ENCODE assay signal across 8 mouse cellular contexts in genomic region chr13:113865806-113866205, GRCm38 (mm10).
A peak's percentile ranks its signal among the peaks of the same experiment; 100 is the strongest.
DNase-seq lines count a peak whose midpoint lies in the region; ATAC-seq and TF ChIP-seq lines count a peak whose summit lies in the region.

No protein-coding gene starts in this region.

- H3K4me1 ChIP-seq in G1E (ENCODE audit: insufficient read depth, low read depth, low read length): peaks cover 27% of the 10 kb centered on the region

- peak; percentile 61 for DNase-seq in kidney, adult 18-20 months
- no peak for DNase-seq in kidney, adult 11 months
- DNase-seq in G1E (ENCODE audit: low spot score): peak; percentile 11
- peak; percentile 75 to 79 for DNase-seq in cerebellum, postnatal 10 days
- DNase-seq in heart, adult 8-10 months (ENCODE audit: low spot score): peak; percentile 40
- DNase-seq in left cerebral cortex, adult 2 months (ENCODE audit: extremely low spot score in 1 of 2, low spot score in 2 of 2): peak; percentile 51 to 59
- peak; percentile 67 for DNase-seq in mesoderm, embryonic 11.5 days (ENCODE audit: low read depth, low spot score)
- DNase-seq in thymus, postnatal 0 days (ENCODE audit: low spot score): peak; percentile 66

- H3K4me3 ChIP-seq in G1E (ENCODE audit: low read depth, low read length): no peak overlapping the region
- no peak overlapping the region for H3K4me3 ChIP-seq in left cerebral cortex, adult 2 months

- H3K27me3 ChIP-seq in G1E (ENCODE audit: insufficient read depth, low read length): no peaks in the 10 kb centered on the region

- no peaks in the 10 kb centered on the region for H3K9me3 ChIP-seq in G1E (replicated peaks)

- intact Hi-C loops in left cerebral cortex, adult 2 months (cut with DNase I): loop anchor here (1.0 to 5.0 kb wide), 4 partner anchors 72 to 599 kb away; partner anchors contain the start of gene Arl15

- H3K36me3 ChIP-seq in G1E (replicated peaks): peaks cover 34% of the 10 kb centered on the region

- no peak overlapping the region for H3K27ac ChIP-seq in left cerebral cortex, adult 2 months

- ATAC-seq in G1E (ENCODE audit: extremely low read depth, insufficient number of reproducible peaks, low FRiP score, poor library complexity, severe bottlenecking): peak; percentile 43; the same call in 1 of the 2 replicates

- peak; percentile 74 for TF ChIP-seq CTCF in G1E (IDR thresholded peaks at IDR 0.05; ENCODE audit: low read depth, low read length)
- peak; percentile 90 for TF ChIP-seq CTCF in left cerebral cortex, adult 2 months (IDR thresholded peaks at IDR 0.05)
